Mouse (Mus musculus) Muller cell, postnatal 12 days (primary cell): Measurements from ENCODE around the gene Ifi47.
"Not testable (repeated sequence)": the region's sequence is repeated elsewhere in the genome, so short reads cannot be mapped to it uniquely, and the experiment has no call there.

ENCODE experiments used
- DNase-seq: peaks from one replicate; pipeline ENCODE4 v3.0.0-alpha.2; 2015; ENCODE audit errors: inconsistent ontology term

Gene Ifi47

GRCm38 (mm10) chr11:49076001-49076757, at the start of gene Ifi47:
Ifi47 (plus strand) TSS chr11:49076587.
- DNase-seq: peak; percentile 79

DNA sequence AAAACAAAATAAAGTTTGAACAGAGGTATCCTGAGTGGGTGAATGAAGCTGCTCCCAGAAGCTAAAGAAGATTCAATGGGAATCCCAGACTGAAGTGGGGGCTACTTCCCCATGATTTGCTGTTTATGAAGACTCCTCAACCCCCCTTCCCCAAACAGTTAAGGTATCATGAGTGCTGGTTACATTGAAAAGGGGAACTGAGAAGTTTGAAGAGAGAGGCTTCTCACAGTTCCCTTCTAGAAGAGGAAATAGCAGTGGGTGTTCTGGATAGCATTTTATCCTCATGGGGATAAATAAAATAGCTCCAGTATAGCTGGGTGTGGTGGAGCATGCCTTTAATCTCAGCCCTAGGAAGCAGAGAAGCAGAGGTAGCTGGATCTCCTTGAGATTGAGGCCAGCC, 26.3 kb upstream of the Ifi47 start:
- not testable (repeated sequence) for DNase-seq

GRCm38 (mm10) chr11:49051093-49051891, 25.1 kb upstream of the Ifi47 start, which contains the start of gene 9930111J21Rik2:
9930111J21Rik2 (minus strand) TSS chr11:49051242.
- not testable (repeated sequence) for DNase-seq

GRCm38 (mm10) chr11:49051894-49052293, 24.5 kb upstream of the Ifi47 start:
- not testable (repeated sequence) for DNase-seq

- not testable (repeated sequence) for DNase-seq
Measured at GRCm38 (mm10) chr11:49060061-49060460, 16.3 kb upstream of the Ifi47 start.

DNA sequence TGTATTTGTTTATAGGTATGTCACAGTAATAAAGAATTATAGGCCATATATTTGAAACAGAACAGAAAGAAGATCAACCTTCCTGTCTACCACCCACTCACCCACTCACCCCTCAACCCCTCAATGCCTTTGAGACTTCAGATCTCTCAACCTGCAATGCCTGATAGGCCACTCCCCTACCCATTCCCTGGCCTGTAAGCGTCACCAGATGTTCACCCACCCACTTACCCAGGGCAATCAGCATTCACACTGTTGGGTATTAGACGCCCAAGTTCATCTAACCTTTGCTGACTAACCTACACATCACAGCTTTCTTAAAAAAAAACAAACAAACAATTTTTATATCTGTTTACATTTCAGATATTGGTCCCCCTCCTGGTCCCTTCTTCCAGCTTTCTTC, 14.5 kb upstream of the Ifi47 start:
- not testable (repeated sequence) for DNase-seq

- DNase-seq: not testable (repeated sequence)
Measured at GRCm38 (mm10) chr11:49063713-49064469, 12.5 kb upstream of the Ifi47 start, which contains the start of gene Tgtp2. Tgtp2 (minus strand) TSS chr11:49064206.

DNA sequence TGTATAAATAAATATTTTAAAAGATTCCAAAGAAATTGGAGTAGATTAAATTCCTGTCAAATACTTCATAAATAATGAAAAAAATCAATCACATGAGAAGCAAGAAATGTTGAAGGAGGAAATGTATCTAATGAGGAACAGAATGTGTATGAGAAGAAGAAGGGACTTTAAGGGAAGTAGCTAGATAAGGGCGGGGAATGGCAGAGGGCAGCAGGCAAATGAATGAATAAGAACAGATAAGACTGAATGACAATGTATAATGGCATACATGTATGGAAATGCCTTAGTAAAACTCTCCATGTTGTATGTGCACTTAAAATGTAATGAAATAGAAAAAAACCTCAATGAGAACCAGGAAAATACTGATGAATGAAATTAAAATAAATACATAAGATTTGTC, 8.0 kb upstream of the Ifi47 start:
- no peak for DNase-seq

DNA sequence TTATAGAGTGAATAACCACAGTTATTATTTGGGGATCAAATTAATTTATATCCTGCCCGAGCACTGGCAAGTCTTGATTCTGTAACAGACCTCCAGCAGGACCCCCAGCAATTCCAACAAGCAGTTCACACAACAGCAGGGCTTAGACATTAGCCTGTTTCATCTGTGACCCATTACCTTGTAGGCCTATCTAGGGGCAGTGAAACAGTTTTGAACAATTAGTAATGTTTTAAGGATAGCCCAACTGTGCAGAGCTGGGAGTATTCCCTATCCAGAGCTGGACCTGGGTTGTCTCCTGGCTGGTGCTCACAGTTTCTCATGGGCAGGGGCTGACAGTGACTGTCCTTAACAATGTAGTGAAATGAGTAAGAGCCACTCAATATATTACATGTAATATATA, 625 bp downstream of the Ifi47 start:
- DNase-seq: no peak

GRCm38 (mm10) chr11:49078719-49079118, 2.3 kb downstream of the Ifi47 start:
- no peak for DNase-seq

DNA sequence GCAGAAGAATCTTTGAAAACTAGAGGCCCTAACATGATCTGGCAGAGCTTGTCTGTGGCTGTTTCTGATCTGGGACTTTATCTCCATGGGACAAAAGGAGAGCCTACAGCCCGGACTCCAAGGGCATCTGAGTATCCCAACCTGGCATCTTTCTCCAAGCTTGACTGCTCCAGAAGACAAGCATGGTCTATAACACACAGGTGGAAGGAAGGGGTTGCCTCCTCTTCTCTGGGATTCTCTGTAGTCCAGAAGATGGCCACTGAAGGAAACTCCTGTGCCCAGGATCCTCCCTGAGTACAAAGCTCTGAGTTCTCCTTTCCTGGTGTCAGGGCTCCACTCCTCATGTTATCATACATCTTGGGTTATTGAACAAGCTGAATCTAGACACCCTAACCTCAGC, 4.2 kb downstream of the Ifi47 start:
- DNase-seq: no peak

- peak; percentile 21 for DNase-seq
Measured at GRCm38 (mm10) chr11:49081356-49081755, 5.0 kb downstream of the Ifi47 start.

DNA sequence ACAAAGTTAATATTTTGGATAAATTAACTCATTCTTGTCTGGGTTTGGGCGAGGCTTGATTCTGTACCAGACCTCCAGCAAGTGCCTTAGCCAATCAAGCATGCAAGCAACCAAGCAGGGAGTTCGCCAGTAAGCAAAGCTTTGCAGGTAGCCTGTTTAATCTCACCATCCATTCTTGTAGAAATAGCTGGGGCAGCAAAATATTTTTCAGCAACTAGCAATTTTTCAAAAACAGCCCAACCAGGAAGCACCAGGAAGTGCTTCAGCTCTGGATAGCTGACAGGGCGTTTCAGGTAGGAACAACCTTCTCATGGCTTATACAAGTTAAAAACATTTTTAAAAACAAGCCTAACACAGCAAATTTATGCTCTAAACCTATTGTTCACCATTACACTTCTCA, 5.5 kb downstream of the Ifi47 start:
- DNase-seq: no peak

DNA sequence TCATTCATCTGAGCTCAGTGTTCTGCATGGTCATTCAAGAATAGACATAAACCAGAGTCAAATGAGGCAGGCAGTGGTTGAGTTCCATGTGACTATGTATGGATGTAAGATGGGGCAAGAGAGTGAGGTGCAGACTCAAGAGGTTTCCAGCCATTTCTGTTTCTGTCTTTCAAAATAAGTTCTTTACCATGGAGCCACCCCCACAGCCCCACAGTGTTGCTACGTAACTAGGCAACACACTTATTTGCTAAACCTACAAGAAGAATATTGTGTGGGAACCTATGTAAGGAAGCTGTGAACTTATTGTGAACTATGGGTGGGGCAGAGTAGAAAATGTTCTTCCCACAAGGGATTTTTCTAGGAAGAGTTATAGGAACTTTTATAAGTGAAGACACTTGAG, 6.8 kb downstream of the Ifi47 start:
- DNase-seq: no peak

DNA sequence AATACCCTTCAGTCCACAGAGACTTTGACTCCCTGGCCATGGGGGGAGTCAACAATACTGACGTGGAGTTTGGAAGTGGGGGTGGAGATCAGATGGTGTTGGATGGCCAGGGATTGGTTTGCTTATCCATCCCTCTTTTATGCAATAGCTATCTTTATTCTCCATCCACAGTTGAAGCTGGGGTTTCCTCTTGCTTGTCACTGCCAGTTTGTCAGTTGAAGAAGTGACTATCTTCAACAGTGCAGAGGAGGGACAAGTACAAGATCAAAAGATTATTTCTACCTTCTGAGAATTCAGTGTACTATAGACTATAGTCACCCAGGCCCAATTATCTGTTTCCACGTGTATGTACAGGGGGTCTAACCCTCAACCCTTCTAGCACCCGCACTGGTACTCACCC, 7.4 kb downstream of the Ifi47 start:
- no peak for DNase-seq

GRCm38 (mm10) chr11:49084385-49084784, 8.0 kb downstream of the Ifi47 start:
- DNase-seq: no peak

GRCm38 (mm10) chr11:49084875-49085274, 8.5 kb downstream of the Ifi47 start:
- peak; percentile 50 for DNase-seq

- DNase-seq: peak; percentile 24
Measured at GRCm38 (mm10) chr11:49086858-49087361, 10.5 kb downstream of the Ifi47 start.

DNA sequence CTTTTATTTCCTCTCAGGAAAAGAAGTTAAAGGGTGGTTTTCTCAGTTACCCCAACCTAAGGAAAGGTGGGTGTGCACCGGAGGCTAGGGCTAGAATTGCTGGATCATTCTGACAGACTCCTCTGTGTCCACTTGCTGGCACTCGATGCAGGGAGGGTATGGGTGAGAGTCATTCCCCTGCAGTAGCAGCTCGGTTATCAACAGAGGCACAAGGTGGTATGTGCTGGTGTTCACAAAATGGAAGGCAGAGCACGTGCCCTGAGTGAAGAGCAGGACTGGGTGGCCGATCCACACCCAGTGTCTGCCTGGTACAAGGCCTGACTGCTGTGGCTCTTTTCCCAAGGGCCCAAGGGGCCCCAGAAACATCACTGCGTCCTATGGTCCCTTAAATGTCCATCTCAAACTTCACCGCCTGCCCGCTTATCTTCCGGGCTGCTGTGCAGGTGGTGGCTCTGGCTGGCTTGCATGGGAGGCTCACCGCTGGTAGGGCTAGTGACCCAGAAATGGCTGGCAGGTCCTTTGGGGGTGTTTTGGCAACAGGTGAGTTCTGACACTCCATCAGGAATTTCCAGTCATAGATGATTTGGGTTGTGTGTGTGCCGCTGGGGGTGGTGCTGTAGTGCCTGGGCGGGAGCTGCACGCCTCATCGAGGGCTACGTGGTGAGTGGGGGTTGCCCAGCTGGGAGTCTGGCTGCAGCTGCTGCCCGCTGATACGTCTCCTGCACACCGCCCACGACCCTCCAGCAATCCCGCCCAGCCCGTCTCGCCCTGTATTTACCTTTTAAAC, 11.6 kb downstream of the Ifi47 start:
- no peak for DNase-seq

DNA sequence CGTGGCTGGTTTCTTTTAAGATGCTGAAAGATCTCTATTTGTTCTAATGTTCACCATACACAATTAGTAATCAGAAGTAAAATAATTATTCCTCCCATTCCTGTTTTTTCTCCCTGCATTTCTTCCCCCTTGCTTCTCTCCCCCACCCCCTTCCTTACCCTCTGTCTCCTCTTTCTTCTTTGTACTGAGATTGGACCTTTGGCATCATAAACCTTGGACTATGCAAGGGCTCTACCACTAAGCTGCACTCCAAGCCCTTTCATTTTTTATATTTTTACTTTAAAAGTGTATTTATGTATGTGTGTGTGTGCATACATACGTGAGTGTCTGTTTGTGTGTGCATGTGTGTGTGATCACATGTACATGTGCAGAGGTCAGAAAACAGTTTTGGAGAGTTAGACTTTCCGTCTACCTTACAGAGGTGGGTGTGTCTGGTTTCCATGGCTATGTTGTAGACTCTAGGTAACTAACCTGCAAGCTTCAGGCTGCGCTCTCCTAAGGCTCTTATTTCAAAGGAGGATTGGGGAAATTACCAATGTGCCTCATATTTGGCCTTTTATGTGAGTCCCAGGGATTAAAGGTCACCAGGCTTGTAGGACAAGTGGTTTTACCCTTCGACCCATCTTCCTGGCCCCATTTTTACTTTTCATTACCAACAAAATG, 12.7 kb downstream of the Ifi47 start:
- no peak for DNase-seq
